Mouse (Mus musculus): Measurements from ENCODE around the gene Taf13.

DNA sequence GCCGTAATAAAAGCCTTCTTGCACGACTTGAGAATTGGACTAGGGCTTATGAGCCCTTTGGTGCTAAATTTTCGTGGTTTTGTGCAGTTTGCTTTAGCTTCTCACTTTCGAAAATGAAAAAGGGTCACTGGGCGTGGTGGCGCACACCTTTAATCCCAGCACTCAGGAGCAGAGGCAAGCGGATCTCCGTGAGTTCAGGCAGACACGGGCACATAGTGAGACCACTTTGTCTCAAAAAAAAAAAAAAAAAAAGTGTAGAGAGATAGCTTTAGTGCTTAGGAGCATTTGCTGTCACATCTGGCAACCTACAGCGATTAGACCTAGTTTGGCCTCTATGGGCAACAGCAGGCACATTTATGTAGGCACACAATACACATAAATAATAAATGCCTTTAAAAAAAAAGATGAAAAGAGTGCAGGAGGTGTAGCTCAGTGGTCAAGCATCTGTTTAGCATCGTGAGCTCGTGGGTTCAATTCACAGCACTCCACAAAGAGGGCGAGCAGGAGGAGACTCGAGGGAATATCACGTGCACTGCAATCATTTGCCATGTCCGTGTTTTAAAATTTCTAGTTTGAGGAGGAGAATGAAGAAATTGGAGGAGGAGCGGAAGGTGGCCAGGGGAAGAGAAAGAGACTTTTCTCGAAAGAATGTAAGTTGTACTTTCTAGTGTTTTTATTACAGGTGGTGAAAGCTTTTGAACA, 962 bp downstream of the Taf13 start:
- TF ChIP-seq POLR2A (IDR thresholded peaks at IDR 0.05; ENCODE audit: low read depth, low read length) (no peak), CTCF (IDR thresholded peaks at IDR 0.05; ENCODE audit: extremely low read depth, insufficient read depth, insufficient read length, insufficient replicate concordance) (no peak)
